Mouse (Mus musculus) hindbrain, embryonic 16.5 days (tissue): ENCODE results near the gene Ofd1. TPM values are rescaled to one million over a fixed set of nuclear protein-coding genes. Genes with fewer than 3 reads are reported as not detected.

Source experiments
- ATAC-seq: fragments of 200-750 bp; cut with Nextera tagmentation; 2 replicates; pipeline ENCODE4 v1.8.0; 2017; ENCODE audit warnings: moderate TSS enrichment, moderate library complexity
- H3K27ac ChIP-seq: fragments of 300-500 bp; sonication (generic); 2 replicates; pipeline ENCODE4 v1.5.1; 2014; ENCODE audit warnings: low read depth, mild to moderate bottlenecking, control low read depth, low read length, moderate library complexity
- H3K27me3 ChIP-seq: fragments of 300-500 bp; sonication (generic); replicated peaks from 2 replicates; pipeline ENCODE4 v1.6.1; 2014; ENCODE audit warnings: low read length; ENCODE audit not compliant: control insufficient read depth, insufficient read depth
- H3K36me3 ChIP-seq: fragments of 300-500 bp; sonication (generic); 2 replicates; pipeline ENCODE4 v1.6.1; 2014; ENCODE audit warnings: mild to moderate bottlenecking, low read length, moderate library complexity, mixed read lengths; ENCODE audit not compliant: control insufficient read depth, insufficient read depth
- H3K4me1 ChIP-seq: fragments of 300-500 bp; sonication (generic); 2 replicates; pipeline ENCODE4 v1.6.1; 2014; ENCODE audit warnings: low read depth, low read length; ENCODE audit not compliant: control insufficient read depth, insufficient read depth
- H3K4me2 ChIP-seq: fragments of 300-500 bp; sonication (generic); 2 replicates; pipeline ENCODE4 v1.6.1; 2014; ENCODE audit warnings: mild to moderate bottlenecking, low read length, control low read depth, moderate library complexity
- H3K4me3 ChIP-seq: fragments of 300-500 bp; sonication (generic); 2 replicates; pipeline ENCODE4 v1.5.1; 2014; ENCODE audit warnings: mild to moderate bottlenecking, low read length, control low read depth, moderate library complexity
- H3K9ac ChIP-seq: fragments of 300-500 bp; sonication (generic); 2 replicates; pipeline ENCODE4 v1.6.1; 2014; ENCODE audit warnings: low read depth, mild to moderate bottlenecking, control low read depth, low read length, moderate library complexity
- H3K9me3 ChIP-seq: fragments of 300-500 bp; sonication (generic); 2 replicates; pipeline ENCODE4 v1.6.1; 2014; ENCODE audit warnings: mild to moderate bottlenecking, low read length, moderate library complexity; ENCODE audit not compliant: control insufficient read depth
- WGBS: fragments of 180-500 bp; shearing (Covaris S2); extraction: QIAGEN DNeasy Blood & Tissue Kit; methylation state at CpG from one replicate; pipeline ENCODE4 v1.1.7; 2014; 5-methylcytosine and 5-hydroxymethylcytosine counted together
- polyA plus RNA-seq: library from polyadenylated mRNA; unstranded; fragments of >200 nt; fragmentation: Nextera tagmentation; extraction: Ambion mirVana; gene quantifications from 2 replicates; pipeline ENCODE4 v1.2.1, GENCODE M21; 2015

Gene Ofd1
- polyA plus RNA-seq, 1 experiment from 2014 or later, result 5.6 TPM

DNA sequence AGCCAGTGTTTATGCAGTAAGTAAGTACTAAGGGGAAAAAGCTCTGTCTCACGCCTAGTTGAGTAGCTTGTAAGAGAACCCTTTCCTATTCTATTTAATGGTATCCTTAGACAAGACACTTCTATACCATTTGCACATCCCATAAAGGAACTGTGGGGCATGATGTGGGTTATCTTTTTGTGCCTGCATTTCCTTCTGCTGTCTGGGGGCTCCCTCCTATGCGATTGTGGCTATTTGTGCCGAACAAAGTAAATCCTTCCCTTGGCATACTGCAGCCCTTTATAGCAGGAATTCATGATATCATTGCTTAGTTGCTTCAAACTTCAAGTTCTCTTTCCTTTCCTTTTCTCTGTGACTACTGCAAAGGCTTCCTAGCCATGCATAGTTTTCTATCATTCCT, 4.0 kb upstream of the Ofd1 start:
- H3K9ac ChIP-seq, result no peak overlapping the region
- no peaks in the 10 kb centered on the region for H3K9me3 ChIP-seq
- ATAC-seq, result no peak
- no peaks in the 10 kb centered on the region for H3K27me3 ChIP-seq
- peaks cover 4% of the 10 kb centered on the region; the same call in 1 of the 2 replicates for H3K4me1 ChIP-seq
- H3K27ac ChIP-seq, result no peak overlapping the region
- 83% methylated on average over 3 of the region's 3 CpGs for WGBS
- no peaks in the 10 kb centered on the region for H3K36me3 ChIP-seq
- no peak overlapping the region for H3K4me3 ChIP-seq
- H3K4me2 ChIP-seq, result no peak overlapping the region

- H3K36me3 ChIP-seq, result no peaks in the 10 kb centered on the region
- H3K4me3 ChIP-seq, result peak within 1 kb of the TSS; percentile 51
- WGBS, result 11% methylated on average over 31 of the region's 36 CpGs
- peak within 1 kb of the TSS; percentile 72 for H3K9ac ChIP-seq
- ATAC-seq, result peak; percentile 88
- H3K4me1 ChIP-seq, result peaks cover 4% of the 10 kb centered on the region; the same call in 1 of the 2 replicates
- H3K4me2 ChIP-seq, result peak within 1 kb of the TSS; percentile 61
- H3K9me3 ChIP-seq, result no peaks in the 10 kb centered on the region
- no peaks in the 10 kb centered on the region for H3K27me3 ChIP-seq
- H3K27ac ChIP-seq, result peak within 1 kb of the TSS; percentile 88
These were observed 378 bp downstream of the Ofd1 start, which contains the start of gene Trappc2 for GRCm38 (mm10) chrX:166440036-166440615. Trappc2 (plus strand) TSS chrX:166440574.

GRCm38 (mm10) chrX:166434812-166435211, 5.7 kb downstream of the Ofd1 start:
- Histone ChIP-seq H3K9me3 (no peaks in the 10 kb centered on the region), H3K4me2 (no peak overlapping the region), H3K9ac (no peak overlapping the region), H3K27ac (no peak overlapping the region), H3K36me3 (no peaks in the 10 kb centered on the region), H3K4me3 (no peak overlapping the region), H3K4me1 (no peaks in the 10 kb centered on the region), H3K27me3 (no peaks in the 10 kb centered on the region)
- WGBS, result 88% methylated on average over 2 of the region's 2 CpGs
- ATAC-seq, result no peak

DNA sequence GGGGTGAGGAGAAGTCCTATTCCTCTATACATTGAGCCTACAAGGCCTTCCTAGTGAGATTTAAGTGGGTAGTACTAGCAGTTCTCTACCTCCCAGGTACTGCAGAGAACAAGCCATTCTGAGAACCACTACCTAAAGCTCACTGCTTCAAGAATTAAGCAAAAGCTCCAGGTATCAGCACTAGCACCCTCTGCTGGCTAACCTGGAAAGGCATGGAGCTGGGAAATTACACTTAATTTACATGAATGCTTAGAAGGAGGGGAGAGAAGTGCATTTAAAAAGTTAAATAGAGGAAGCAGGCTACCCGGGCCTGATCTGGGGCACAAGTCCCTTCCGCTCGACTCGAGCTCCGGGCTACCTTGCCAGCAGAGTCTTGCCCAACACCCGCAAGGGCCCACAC, 24.3 kb downstream of the Ofd1 start:
- 78% methylated on average over 2 of the region's 6 CpGs for WGBS
- Histone ChIP-seq H3K4me1 (no peaks in the 10 kb centered on the region), H3K27me3 (no peaks in the 10 kb centered on the region), H3K4me3 (no peak overlapping the region), H3K9ac (no peak overlapping the region), H3K27ac (no peak overlapping the region), H3K4me2 (no peak overlapping the region), H3K9me3 (no peaks in the 10 kb centered on the region), H3K36me3 (no peaks in the 10 kb centered on the region)
- no peak for ATAC-seq

DNA sequence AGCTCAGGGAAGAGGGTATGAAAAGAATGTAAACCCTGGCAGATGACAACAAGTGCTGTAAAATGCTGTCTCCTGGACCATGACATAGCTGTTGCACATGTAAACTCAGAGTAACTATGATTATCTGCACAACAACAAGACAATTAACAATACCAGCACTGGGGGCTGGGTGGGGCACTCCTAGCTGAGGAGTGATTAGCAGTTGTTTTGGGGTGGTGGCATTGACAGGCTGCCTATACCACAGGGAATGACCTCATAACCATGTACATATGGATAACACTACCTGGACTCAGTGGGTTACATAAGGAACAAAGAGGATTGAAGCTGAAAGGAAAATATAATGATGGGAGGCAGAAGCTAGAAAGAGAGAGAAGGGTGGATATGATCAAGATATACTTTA, 32.6 kb downstream of the Ofd1 start:
- Histone ChIP-seq H3K27ac (no peak overlapping the region), H3K4me3 (no peak overlapping the region), H3K9me3 (no peaks in the 10 kb centered on the region), H3K9ac (no peak overlapping the region), H3K4me2 (no peak overlapping the region), H3K27me3 (no peaks in the 10 kb centered on the region), H3K4me1 (no peaks in the 10 kb centered on the region), H3K36me3 (peaks cover 3% of the 10 kb centered on the region; the same call in 1 of the 2 replicates)
- no peak for ATAC-seq

DNA sequence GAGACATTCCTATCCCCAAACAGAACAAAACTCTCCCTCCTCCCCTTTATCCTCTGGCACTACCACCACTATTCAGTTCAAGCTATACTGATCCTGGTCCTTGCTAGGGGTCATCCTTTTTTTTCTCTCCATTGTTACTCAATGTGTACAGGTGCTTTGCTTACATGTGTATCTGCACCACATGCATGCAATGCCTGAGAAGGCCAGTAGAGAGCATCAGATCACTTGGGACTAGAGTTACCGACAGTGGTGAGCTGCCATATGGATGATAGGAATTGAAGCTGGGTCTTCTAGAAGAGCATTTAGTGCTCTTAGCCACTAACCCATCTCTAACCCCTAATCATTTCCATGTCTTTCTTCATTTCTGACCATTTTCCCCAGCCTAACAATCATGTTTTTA, 46.8 kb downstream of the Ofd1 start:
- ATAC-seq, result no peak
- Histone ChIP-seq H3K9me3 (no peaks in the 10 kb centered on the region), H3K36me3 (no peaks in the 10 kb centered on the region), H3K4me1 (no peaks in the 10 kb centered on the region), H3K4me3 (no peak overlapping the region), H3K27me3 (no peaks in the 10 kb centered on the region), H3K27ac (no peak overlapping the region), H3K9ac (no peak overlapping the region), H3K4me2 (no peak overlapping the region)
- WGBS, result 71% methylated on average over 1 of the region's 1 CpGs

DNA sequence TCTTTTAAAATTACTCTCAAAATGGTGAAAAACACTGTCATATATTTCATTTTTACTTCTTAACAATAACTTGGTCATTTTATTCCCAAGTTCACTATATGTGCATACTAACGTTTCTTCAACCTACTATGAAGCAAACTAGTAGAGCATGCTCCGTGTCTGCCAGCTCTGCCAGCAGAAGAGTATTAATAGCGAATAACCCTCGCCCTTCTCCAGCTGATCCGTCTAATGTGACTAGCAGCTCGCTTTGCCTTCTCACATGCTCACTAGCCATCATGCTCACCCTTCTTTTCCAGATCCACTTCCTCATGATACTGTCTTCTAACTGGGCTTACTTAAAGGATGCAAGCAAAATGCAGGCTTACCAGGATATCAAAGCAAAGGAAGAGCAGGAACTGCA, 53.8 kb downstream of the Ofd1 start:
- Histone ChIP-seq H3K27ac (no peak overlapping the region), H3K4me2 (no peak overlapping the region), H3K4me3 (no peak overlapping the region), H3K4me1 (no peaks in the 10 kb centered on the region), H3K36me3 (peaks cover 2% of the 10 kb centered on the region; the same call in 1 of the 2 replicates), H3K27me3 (no peaks in the 10 kb centered on the region; the same call in 1 of the 2 replicates), H3K9me3 (no peaks in the 10 kb centered on the region), H3K9ac (no peak overlapping the region)
- 85% methylated on average over 6 of the region's 6 CpGs for WGBS
- no peak for ATAC-seq

DNA sequence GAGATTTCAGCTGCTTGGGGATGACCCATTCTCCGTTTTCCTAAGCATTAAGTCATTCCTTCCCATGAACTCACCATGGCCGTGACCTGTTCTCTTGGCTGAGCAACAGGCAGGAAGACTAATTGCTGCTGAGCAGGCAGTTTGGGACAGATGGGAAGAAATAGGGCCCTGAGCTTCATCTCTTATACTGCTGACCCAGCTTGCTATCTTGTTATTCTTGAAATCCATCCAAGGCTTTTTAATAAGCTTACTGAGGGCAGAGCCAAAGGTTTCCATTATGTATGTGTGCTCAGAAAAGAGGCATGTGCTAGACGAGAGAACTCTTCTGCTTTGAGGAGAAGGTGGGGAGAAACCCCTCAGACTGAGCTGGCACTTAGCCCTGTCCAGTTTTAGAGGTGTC, 55.6 kb downstream of the Ofd1 start:
- Histone ChIP-seq H3K36me3 (peaks cover 2% of the 10 kb centered on the region; the same call in 1 of the 2 replicates), H3K4me2 (no peak overlapping the region), H3K4me1 (no peaks in the 10 kb centered on the region), H3K4me3 (no peak overlapping the region), H3K27ac (no peak overlapping the region), H3K9ac (no peak overlapping the region), H3K27me3 (no peaks in the 10 kb centered on the region; the same call in 1 of the 2 replicates), H3K9me3 (no peaks in the 10 kb centered on the region)
- ATAC-seq, result no peak
- 54% methylated on average over 3 of the region's 3 CpGs for WGBS

- peaks cover 2% of the 10 kb centered on the region; the same call in 1 of the 2 replicates for H3K36me3 ChIP-seq
- H3K4me3 ChIP-seq, result no peak overlapping the region
- no peaks in the 10 kb centered on the region for H3K9me3 ChIP-seq
- H3K4me1 ChIP-seq, result no peaks in the 10 kb centered on the region
- H3K4me2 ChIP-seq, result no peak overlapping the region
- WGBS, result 83% methylated on average over 2 of the region's 2 CpGs
- H3K27me3 ChIP-seq, result no peaks in the 10 kb centered on the region; the same call in 1 of the 2 replicates
- H3K27ac ChIP-seq, result no peak overlapping the region
- ATAC-seq, result no peak
- H3K9ac ChIP-seq, result no peak overlapping the region
These were observed 56.9 kb downstream of the Ofd1 start for GRCm38 (mm10) chrX:166383606-166384005.
